Mouse (Mus musculus): Measurements from ENCODE around the gene Rpl22.

GRCm38 (mm10) chr4:152351422-152352305 is 26.1 kb downstream of the Rpl22 start:
- no peak for TF ChIP-seq POLR2A (IDR thresholded peaks at IDR 0.05; ENCODE audit: borderline replicate concordance, control insufficient read depth, low read depth, low read length)
- no peak for TF ChIP-seq CTCF (IDR thresholded peaks at IDR 0.05; ENCODE audit: control insufficient read depth, insufficient read depth, low read length)

All from bone marrow, adult 2 months (tissue).